Mouse (Mus musculus) spleen, adult 2 months (tissue): ENCODE data around the gene Bcl7b.

Source experiments
- CTCF ChIP-seq: fragments of 200-500 bp; IDR thresholded peaks from 2 replicates; pipeline ENCODE4 v1.5.1; 2011; ENCODE audit warnings: mild to moderate bottlenecking, inconsistent platforms; ENCODE audit not compliant: insufficient read depth, insufficient read length, insufficient replicate concordance; ENCODE audit errors: extremely low read depth
- POLR2A ChIP-seq: fragments of 200-500 bp; IDR thresholded peaks from 2 replicates; pipeline ENCODE4 v1.6.1; 2011; ENCODE audit warnings: low read depth, low read length, inconsistent platforms

DNA sequence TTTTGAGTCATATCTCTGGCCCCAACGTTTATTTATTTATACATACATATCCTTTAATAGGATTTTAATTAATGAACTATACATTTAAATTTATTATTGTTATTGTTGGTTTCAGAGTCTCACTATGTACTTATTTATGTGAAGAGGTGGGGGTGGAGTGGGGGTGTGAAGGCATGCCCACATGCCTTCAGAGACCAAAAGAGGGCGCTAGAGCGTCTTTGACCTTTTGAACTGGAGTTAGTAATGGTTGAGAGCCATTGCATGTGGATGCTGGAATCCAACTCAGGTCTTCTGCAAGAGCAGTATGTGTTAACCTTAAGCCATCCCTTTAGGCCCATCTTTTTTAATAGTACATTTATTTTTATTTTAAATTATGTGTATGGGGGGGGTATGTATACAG lies 17.5 kb downstream of the Bcl7b start:
- TF ChIP-seq CTCF (no peak), POLR2A (no peak)
